Mouse (Mus musculus) urinary bladder, postnatal 25 days (tissue): Measurements from ENCODE around the gene Fam160a1.

Experiments
- DNase-seq: peaks from one replicate; pipeline ENCODE4 v3.0.0; 2022; ENCODE audit warnings: low spot score

Gene Fam160a1

GRCm38 (mm10) chr3:85633733-85634132 lies 183.4 kb downstream of the Fam160a1 start:
- DNase-seq, result no peak

- DNase-seq, result no peak
Observed at GRCm38 (mm10) chr3:85629895-85630510, 187.1 kb downstream of the Fam160a1 start.

- DNase-seq, result no peak
Observed at GRCm38 (mm10) chr3:85619751-85620150, 197.3 kb downstream of the Fam160a1 start.

GRCm38 (mm10) chr3:85619345-85619744 lies 197.7 kb downstream of the Fam160a1 start:
- no peak for DNase-seq

- no peak for DNase-seq
Observed at GRCm38 (mm10) chr3:85618885-85619284, 198.2 kb downstream of the Fam160a1 start.

- no peak for DNase-seq
Observed at GRCm38 (mm10) chr3:85616389-85616788, 200.7 kb downstream of the Fam160a1 start.
